Mouse (Mus musculus) heart, postnatal 0 days (tissue): Measurements from ENCODE around the gene Thada. TPM values are rescaled to one million over a fixed set of nuclear protein-coding genes. Genes with fewer than 3 reads are reported as not detected.

Source experiments
- ATAC-seq: fragments of 200-750 bp; cut with Nextera tagmentation; 2 replicates; pipeline ENCODE4 v1.8.0; 2017; ENCODE audit warnings: low read depth, moderate number of reproducible peaks, moderate library complexity; ENCODE audit not compliant: insufficient read depth
- DNase-seq: peaks from one replicate; pipeline ENCODE4 v3.0.0-alpha.2; 2016; ENCODE audit warnings: low spot score
- H3K27ac ChIP-seq: fragments of 300-500 bp; sonication (generic); 2 replicates; pipeline ENCODE4 v1.5.1; 2014; ENCODE audit warnings: low read depth, mild to moderate bottlenecking
- H3K27me3 ChIP-seq: fragments of 300-500 bp; sonication (generic); 2 replicates; pipeline ENCODE4 v1.6.1; 2014; ENCODE audit warnings: low read length, mixed read lengths; ENCODE audit not compliant: control insufficient read depth, insufficient read depth
- H3K36me3 ChIP-seq: fragments of 300-500 bp; sonication (generic); replicated peaks from 2 replicates; pipeline ENCODE4 v1.6.1; 2014; ENCODE audit warnings: low read length, mixed read lengths; ENCODE audit not compliant: control insufficient read depth, insufficient read depth
- H3K4me1 ChIP-seq: fragments of 300-500 bp; sonication (generic); 2 replicates; pipeline ENCODE4 v1.6.1; 2014; ENCODE audit warnings: antibody characterized with exemption; ENCODE audit not compliant: control insufficient read depth, insufficient read depth
- H3K4me2 ChIP-seq: fragments of 300-500 bp; sonication (generic); 2 replicates; pipeline ENCODE4 v1.6.1; 2014; ENCODE audit warnings: low read depth, mild to moderate bottlenecking, low read length, moderate library complexity
- H3K4me3 ChIP-seq: fragments of 300-500 bp; sonication (generic); 2 replicates; pipeline ENCODE4 v1.5.1; 2014; ENCODE audit warnings: low read depth, low read length
- H3K9ac ChIP-seq: fragments of 300-500 bp; sonication (generic); replicated peaks from 2 replicates; pipeline ENCODE4 v1.6.1; 2014; ENCODE audit warnings: low read depth, low read length, mixed read lengths
- H3K9me3 ChIP-seq: fragments of 300-500 bp; sonication (generic); replicated peaks from 2 replicates; pipeline ENCODE4 v1.6.1; 2016; ENCODE audit warnings: low read length; ENCODE audit not compliant: control insufficient read depth
- CTCF ChIP-seq: IDR thresholded peaks from 2 replicates; pipeline ENCODE4 v1.5.1; 2016; ENCODE audit warnings: antibody characterized with exemption, control low read depth, low read depth
- EP300 ChIP-seq: IDR thresholded peaks from 2 replicates; pipeline ENCODE4 v1.6.1; 2016; ENCODE audit warnings: antibody characterized with exemption, low read depth
- WGBS: fragments of 180-500 bp; shearing (Covaris S2); extraction: QIAGEN DNeasy Blood & Tissue Kit; methylation state at CpG from one replicate; pipeline ENCODE4 v1.1.7; 2014; 5-methylcytosine and 5-hydroxymethylcytosine counted together
- polyA plus RNA-seq: library from polyadenylated mRNA; unstranded; fragments of >200 nt; fragmentation: Nextera tagmentation; extraction: Ambion mirVana; gene quantifications from 2 replicates; pipeline ENCODE4 v1.2.1, GENCODE M21; 2015
- total RNA-seq: library from RNA; depleted of rRNA; stranded (reverse); fragments of >200 nt; gene quantifications from 2 replicates; pipeline ENCODE4 v1.2.3, GENCODE M21; 2014; ENCODE audit warnings: low replicate concordance

Thada gene
- total and polyA plus RNA-seq, 2 experiments from 2014 or later, result 2.4 to 12.6 TPM

GRCm38 (mm10) chr17:84322176-84322575 lies 143.8 kb downstream of the Thada start:
- no peak overlapping the region for H3K4me3 ChIP-seq
- no peaks in the 10 kb centered on the region for H3K4me1 ChIP-seq
- H3K27me3 ChIP-seq, result no peaks in the 10 kb centered on the region
- 82% methylated on average over 4 of the region's 4 CpGs for WGBS
- no peak overlapping the region for H3K4me2 ChIP-seq
- no peak for ATAC-seq
- H3K27ac ChIP-seq, result no peak overlapping the region
- H3K9me3 ChIP-seq, result no peaks in the 10 kb centered on the region
- H3K9ac ChIP-seq, result no peak overlapping the region
- TF ChIP-seq EP300 (no peak), CTCF (no peak)
- DNase-seq, result no peak
- H3K36me3 ChIP-seq, result no peaks in the 10 kb centered on the region

GRCm38 (mm10) chr17:84321351-84321750 lies 144.7 kb downstream of the Thada start:
- TF ChIP-seq CTCF, result no peak
- TF ChIP-seq EP300, result no peak
- H3K36me3 ChIP-seq, result no peaks in the 10 kb centered on the region
- no peak overlapping the region for H3K4me3 ChIP-seq
- H3K4me1 ChIP-seq, result no peaks in the 10 kb centered on the region
- no peaks in the 10 kb centered on the region for H3K9me3 ChIP-seq
- no peak overlapping the region for H3K27ac ChIP-seq
- ATAC-seq (no peak), DNase-seq (no peak)
- no peak overlapping the region for H3K4me2 ChIP-seq
- 83% methylated on average over 5 of the region's 5 CpGs for WGBS
- no peak overlapping the region for H3K9ac ChIP-seq
- H3K27me3 ChIP-seq, result no peaks in the 10 kb centered on the region

DNA sequence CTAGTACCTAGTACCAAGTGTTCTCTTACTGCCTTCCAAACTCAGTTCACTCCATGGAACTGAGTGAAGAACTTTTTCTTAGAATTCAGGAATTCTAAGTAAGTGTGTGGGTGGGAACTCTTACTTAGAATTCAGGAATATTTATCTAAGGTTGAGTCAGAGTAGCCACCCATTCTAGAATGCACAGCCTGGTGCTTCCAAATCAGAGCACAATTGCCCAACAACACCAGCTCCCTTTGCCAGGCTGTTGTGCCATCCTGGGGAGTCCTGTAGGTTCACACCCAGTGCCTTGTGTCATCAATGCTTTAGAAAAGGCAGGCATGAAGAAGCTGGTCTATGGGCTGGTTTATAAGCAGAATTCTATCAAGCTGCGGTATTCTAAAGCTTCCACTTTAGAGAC lies 145.4 kb downstream of the Thada start:
- H3K4me3 ChIP-seq, result no peak overlapping the region
- H3K9me3 ChIP-seq, result no peaks in the 10 kb centered on the region
- H3K27ac ChIP-seq, result no peak overlapping the region
- DNase-seq (no peak), ATAC-seq (no peak)
- H3K4me2 ChIP-seq, result no peak overlapping the region
- no peaks in the 10 kb centered on the region for H3K27me3 ChIP-seq
- no peaks in the 10 kb centered on the region for H3K36me3 ChIP-seq
- 82% methylated on average over 1 of the region's 1 CpGs for WGBS
- H3K4me1 ChIP-seq, result no peaks in the 10 kb centered on the region
- H3K9ac ChIP-seq, result no peak overlapping the region
- TF ChIP-seq EP300 (no peak), CTCF (no peak)

DNA sequence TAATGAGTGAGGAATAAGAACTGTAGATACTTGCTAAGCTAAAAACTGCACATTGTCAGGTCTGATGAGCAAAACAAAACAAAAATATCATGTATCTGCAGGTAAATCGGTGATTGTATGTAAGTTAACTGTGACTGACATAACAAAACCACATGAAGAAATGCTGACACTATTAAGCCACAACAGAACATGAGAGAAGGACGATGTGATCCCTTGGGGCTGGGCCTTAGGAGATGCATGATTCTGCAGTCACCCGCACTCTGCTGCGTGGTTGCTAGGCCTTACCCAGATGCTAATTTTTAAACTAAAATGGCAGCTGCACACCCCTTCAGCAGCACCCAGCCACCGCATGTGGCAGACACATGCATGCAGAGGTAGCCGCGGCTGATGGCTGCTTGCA lies 151.7 kb downstream of the Thada start:
- no peak for DNase-seq
- Histone ChIP-seq H3K4me1 (no peaks in the 10 kb centered on the region), H3K27me3 (no peaks in the 10 kb centered on the region), H3K9me3 (no peaks in the 10 kb centered on the region), H3K36me3 (peaks cover 6% of the 10 kb centered on the region), H3K27ac (no peak overlapping the region), H3K4me2 (no peak overlapping the region), H3K9ac (no peak overlapping the region), H3K4me3 (no peak overlapping the region)
- ATAC-seq, result no peak
- TF ChIP-seq CTCF (no peak), EP300 (no peak)
- 94% methylated on average over 7 of the region's 7 CpGs for WGBS

GRCm38 (mm10) chr17:84313494-84313893 lies 152.5 kb downstream of the Thada start:
- Histone ChIP-seq H3K4me3 (no peak overlapping the region), H3K4me2 (no peak overlapping the region), H3K9me3 (no peaks in the 10 kb centered on the region), H3K36me3 (peaks cover 14% of the 10 kb centered on the region), H3K9ac (no peak overlapping the region), H3K27ac (no peak overlapping the region; the same call in 1 of the 2 replicates), H3K27me3 (no peaks in the 10 kb centered on the region), H3K4me1 (no peaks in the 10 kb centered on the region)
- ATAC-seq (no peak), DNase-seq (no peak)
- WGBS, result 80% methylated on average over 6 of the region's 6 CpGs
- TF ChIP-seq EP300 (no peak), CTCF (no peak)

GRCm38 (mm10) chr17:84306151-84306550 lies 159.9 kb downstream of the Thada start:
- H3K4me2 ChIP-seq, result no peak overlapping the region
- no peaks in the 10 kb centered on the region for H3K27me3 ChIP-seq
- no peaks in the 10 kb centered on the region for H3K9me3 ChIP-seq
- ATAC-seq, result no peak
- DNase-seq, result no peak
- peaks cover 15% of the 10 kb centered on the region for H3K36me3 ChIP-seq
- WGBS, result 75% methylated on average over 1 of the region's 1 CpGs
- peaks cover 9% of the 10 kb centered on the region; the same call in 1 of the 2 replicates for H3K4me1 ChIP-seq
- H3K9ac ChIP-seq, result no peak overlapping the region
- H3K4me3 ChIP-seq, result no peak overlapping the region
- H3K27ac ChIP-seq, result no peak overlapping the region
- no peak for TF ChIP-seq EP300
- no peak for TF ChIP-seq CTCF
